Mouse (Mus musculus): ENCODE results near the gene Guca1b. TPM values are rescaled to one million over a fixed set of nuclear protein-coding genes. Genes with fewer than 3 reads are reported as not detected.

Guca1b gene
- polyA plus RNA-seq, 1 experiment: not detected

GRCm38 (mm10) chr17:47376779-47377280, 8.4 kb upstream of the Guca1b start:
- TF ChIP-seq TAL1 (IDR thresholded peaks at IDR 0.05; ENCODE audit: low read length): no peak
- no peak overlapping the region for H3K4me3 ChIP-seq (replicated peaks)
- H3K4me1 ChIP-seq (ENCODE audit: control insufficient read depth): no peaks in the 10 kb centered on the region
- no peaks in the 10 kb centered on the region for H3K9me3 ChIP-seq (ENCODE audit: control insufficient read depth, low read length)
- H3K36me3 ChIP-seq (ENCODE audit: control insufficient read depth): peaks cover 83% of the 10 kb centered on the region
- H3K27me3 ChIP-seq (ENCODE audit: control insufficient read depth): no peaks in the 10 kb centered on the region

GRCm38 (mm10) chr17:47378133-47378532, 7.1 kb upstream of the Guca1b start:
- Histone ChIP-seq H3K4me1 (ENCODE audit: control insufficient read depth) (no peaks in the 10 kb centered on the region), H3K4me3 (replicated peaks) (no peak overlapping the region), H3K9me3 (ENCODE audit: control insufficient read depth, low read length) (no peaks in the 10 kb centered on the region), H3K27me3 (ENCODE audit: control insufficient read depth) (no peaks in the 10 kb centered on the region), H3K36me3 (ENCODE audit: control insufficient read depth) (peaks cover 73% of the 10 kb centered on the region)
- TF ChIP-seq GATA1 (IDR thresholded peaks at IDR 0.05; ENCODE audit: low read length) (no peak), TAL1 (IDR thresholded peaks at IDR 0.05; ENCODE audit: low read length) (no peak)

GRCm38 (mm10) chr17:47381917-47382316, 3.3 kb upstream of the Guca1b start:
- Histone ChIP-seq H3K4me3 (replicated peaks) (no peak overlapping the region), H3K36me3 (ENCODE audit: control insufficient read depth) (peaks cover 40% of the 10 kb centered on the region), H3K9me3 (ENCODE audit: control insufficient read depth, low read length) (peaks cover 7% of the 10 kb centered on the region), H3K4me1 (ENCODE audit: control insufficient read depth) (no peaks in the 10 kb centered on the region), H3K27me3 (ENCODE audit: control insufficient read depth) (no peaks in the 10 kb centered on the region)
- TF ChIP-seq TAL1 (IDR thresholded peaks at IDR 0.05; ENCODE audit: low read length): no peak
- no peak for TF ChIP-seq GATA1 (IDR thresholded peaks at IDR 0.05; ENCODE audit: low read length)

GRCm38 (mm10) chr17:47383266-47383665, 1.9 kb upstream of the Guca1b start:
- H3K9me3 ChIP-seq (ENCODE audit: control insufficient read depth, low read length): peaks cover 7% of the 10 kb centered on the region
- H3K4me1 ChIP-seq (ENCODE audit: control insufficient read depth): no peaks in the 10 kb centered on the region
- H3K27me3 ChIP-seq (ENCODE audit: control insufficient read depth): no peaks in the 10 kb centered on the region
- TF ChIP-seq TAL1 (IDR thresholded peaks at IDR 0.05; ENCODE audit: low read length) (no peak), GATA1 (IDR thresholded peaks at IDR 0.05; ENCODE audit: low read length) (no peak)
- H3K36me3 ChIP-seq (ENCODE audit: control insufficient read depth): peaks cover 27% of the 10 kb centered on the region
- H3K4me3 ChIP-seq (replicated peaks): no peak overlapping the region

GRCm38 (mm10) chr17:47384064-47384463, 1.1 kb upstream of the Guca1b start:
- no peak overlapping the region for H3K4me3 ChIP-seq (replicated peaks)
- no peaks in the 10 kb centered on the region for H3K27me3 ChIP-seq (ENCODE audit: control insufficient read depth)
- peaks cover 7% of the 10 kb centered on the region for H3K9me3 ChIP-seq (ENCODE audit: control insufficient read depth, low read length)
- H3K36me3 ChIP-seq (ENCODE audit: control insufficient read depth): peaks cover 21% of the 10 kb centered on the region
- no peaks in the 10 kb centered on the region for H3K4me1 ChIP-seq (ENCODE audit: control insufficient read depth)
- no peak for TF ChIP-seq TAL1 (IDR thresholded peaks at IDR 0.05; ENCODE audit: low read length)
- TF ChIP-seq GATA1 (IDR thresholded peaks at IDR 0.05; ENCODE audit: low read length): no peak

GRCm38 (mm10) chr17:47386649-47387048, 1.5 kb downstream of the Guca1b start:
- no peaks in the 10 kb centered on the region for H3K27me3 ChIP-seq (ENCODE audit: control insufficient read depth)
- no peak for TF ChIP-seq TAL1 (IDR thresholded peaks at IDR 0.05; ENCODE audit: low read length)
- no peak for TF ChIP-seq GATA1 (IDR thresholded peaks at IDR 0.05; ENCODE audit: low read length)
- peaks cover 7% of the 10 kb centered on the region for H3K9me3 ChIP-seq (ENCODE audit: control insufficient read depth, low read length)
- no peak overlapping the region for H3K4me3 ChIP-seq (replicated peaks)
- H3K36me3 ChIP-seq (ENCODE audit: control insufficient read depth): peaks cover 4% of the 10 kb centered on the region; the same call in 1 of the 2 replicates
- no peaks in the 10 kb centered on the region for H3K4me1 ChIP-seq (ENCODE audit: control insufficient read depth)

GRCm38 (mm10) chr17:47394223-47394869, 9.2 kb downstream of the Guca1b start:
- TF ChIP-seq GATA1 (IDR thresholded peaks at IDR 0.05; ENCODE audit: low read length) (no peak), TAL1 (IDR thresholded peaks at IDR 0.05; ENCODE audit: low read length) (no peak)
- H3K36me3 ChIP-seq (ENCODE audit: control insufficient read depth): no peaks in the 10 kb centered on the region
- peaks cover 17% of the 10 kb centered on the region for H3K27me3 ChIP-seq (ENCODE audit: control insufficient read depth)
- no peak overlapping the region for H3K4me3 ChIP-seq (replicated peaks)
- peaks cover 12% of the 10 kb centered on the region for H3K4me1 ChIP-seq (ENCODE audit: control insufficient read depth)
- no peaks in the 10 kb centered on the region for H3K9me3 ChIP-seq (ENCODE audit: control insufficient read depth, low read length)

GRCm38 (mm10) chr17:47395376-47395913, 10.3 kb downstream of the Guca1b start:
- no peak for TF ChIP-seq TAL1 (IDR thresholded peaks at IDR 0.05; ENCODE audit: low read length)
- TF ChIP-seq GATA1 (IDR thresholded peaks at IDR 0.05; ENCODE audit: low read length): no peak
- H3K4me1 ChIP-seq (ENCODE audit: control insufficient read depth): peaks cover 12% of the 10 kb centered on the region
- H3K27me3 ChIP-seq (ENCODE audit: control insufficient read depth): peaks cover 17% of the 10 kb centered on the region
- H3K36me3 ChIP-seq (ENCODE audit: control insufficient read depth): no peaks in the 10 kb centered on the region
- peak overlapping the region; percentile 56 for H3K4me3 ChIP-seq (replicated peaks)
- H3K9me3 ChIP-seq (ENCODE audit: control insufficient read depth, low read length): no peaks in the 10 kb centered on the region

- peaks cover 12% of the 10 kb centered on the region for H3K4me1 ChIP-seq (ENCODE audit: control insufficient read depth)
- no peak overlapping the region for H3K4me3 ChIP-seq (replicated peaks)
- no peaks in the 10 kb centered on the region for H3K9me3 ChIP-seq (ENCODE audit: control insufficient read depth, low read length)
- peaks cover 17% of the 10 kb centered on the region for H3K27me3 ChIP-seq (ENCODE audit: control insufficient read depth)
- TF ChIP-seq GATA1 (IDR thresholded peaks at IDR 0.05; ENCODE audit: low read length) (no peak), TAL1 (IDR thresholded peaks at IDR 0.05; ENCODE audit: low read length) (no peak)
- H3K36me3 ChIP-seq (ENCODE audit: control insufficient read depth): no peaks in the 10 kb centered on the region
Observed at GRCm38 (mm10) chr17:47399091-47399490, 13.9 kb downstream of the Guca1b start.

Data from erythroblast, embryonic 14.5 days (primary cell).